Mouse (Mus musculus) G1E (cell line): ENCODE measurements around the gene Prkcb. TPM values are rescaled to one million over a fixed set of nuclear protein-coding genes. Genes with fewer than 3 reads are reported as not detected.

Experiments
- ATAC-seq: 2 replicates; pipeline ENCODE4 v1.8.0; 2016; ENCODE audit warnings: mild to moderate bottlenecking; ENCODE audit not compliant: insufficient number of reproducible peaks, poor library complexity, low FRiP score, severe bottlenecking; ENCODE audit errors: extremely low read depth
- DNase-seq: peaks from one replicate; pipeline ENCODE4 v3.0.0; 2012; ENCODE audit warnings: low spot score
- H3K27me3 ChIP-seq: 2 replicates; pipeline ENCODE4 v1.6.1; 2012; ENCODE audit warnings: mild to moderate bottlenecking, low read length, inconsistent platforms; ENCODE audit not compliant: insufficient read depth
- H3K36me3 ChIP-seq: replicated peaks from 2 replicates; pipeline ENCODE3; 2012; ENCODE audit warnings: mild to moderate bottlenecking, inconsistent platforms
- H3K4me1 ChIP-seq: 2 replicates; pipeline ENCODE4 v1.6.1; 2012; ENCODE audit warnings: low read depth, low read length, inconsistent platforms, mixed read lengths; ENCODE audit not compliant: insufficient read depth
- H3K4me3 ChIP-seq: 2 replicates; pipeline ENCODE4 v1.5.1; 2012; ENCODE audit warnings: low read depth, mild to moderate bottlenecking, inconsistent platforms, low read length, moderate library complexity, mixed read lengths
- H3K9me3 ChIP-seq: replicated peaks from 2 replicates; pipeline ENCODE4 v1.6.1; 2012; ENCODE audit warnings: inconsistent platforms
- CTCF ChIP-seq: IDR thresholded peaks from 2 replicates; pipeline ENCODE4 v1.5.1; 2012; ENCODE audit warnings: low read depth, low read length, inconsistent platforms, mixed read lengths
- GATA1 ChIP-seq: IDR thresholded peaks from 2 replicates; pipeline ENCODE4 v1.6.1; 2012; ENCODE audit warnings: borderline replicate concordance, low read length, inconsistent platforms, mixed read lengths
- GATA2 ChIP-seq: IDR thresholded peaks from 2 replicates; pipeline ENCODE4 v1.6.1; 2012; ENCODE audit warnings: low read depth, low read length, inconsistent platforms, borderline replicate concordance
- POLR2AphosphoS5 ChIP-seq: IDR thresholded peaks from 2 replicates; pipeline ENCODE4 v1.6.1; 2012; ENCODE audit warnings: low read depth, low read length, inconsistent platforms; ENCODE audit not compliant: insufficient replicate concordance
- TAL1 ChIP-seq: conservative IDR thresholded peaks from 2 replicates; pipeline ENCODE4 v1.6.1; 2012; ENCODE audit warnings: low read depth, low read length, inconsistent platforms, mixed read lengths
- polyA plus RNA-seq: library from polyadenylated mRNA; stranded (reverse); fragments of >175 nt; gene quantifications from 2 replicates; pipeline ENCODE4 v1.2.3, GENCODE M21; 2012
- total RNA-seq, 2 experiments: library from RNA; stranded (forward) in 1 of 2; stranded (reverse) in 1 of 2; fragments of 200-1000 nt in 1 of 2; fragments of >200 nt in 1 of 2; fragmentation: Nextera tagmentation in 1 of 2; gene quantifications; 2 replicates each; pipeline ENCODE4 v1.2.3; 2014 to 2017

Prkcb gene
- total and polyA plus RNA-seq, 3 experiments: 0.55 TPM; not detected in 2

GRCm38 (mm10) chr7:122381560-122381959 lies 93.0 kb downstream of the Prkcb start:
- no peaks in the 10 kb centered on the region for H3K4me1 ChIP-seq
- TF ChIP-seq POLR2AphosphoS5: no peak
- no peak for TF ChIP-seq GATA2
- TF ChIP-seq TAL1: no peak
- TF ChIP-seq CTCF: no peak
- TF ChIP-seq GATA1: no peak

GRCm38 (mm10) chr7:122383260-122383659 lies 94.7 kb downstream of the Prkcb start:
- no peak for ATAC-seq
- Histone ChIP-seq H3K27me3 (no peaks in the 10 kb centered on the region), H3K36me3 (no peaks in the 10 kb centered on the region), H3K9me3 (peaks cover 64% of the 10 kb centered on the region), H3K4me3 (no peak overlapping the region), H3K4me1 (no peaks in the 10 kb centered on the region)
- no peak for DNase-seq
- TF ChIP-seq TAL1: no peak
- no peak for TF ChIP-seq GATA1
- TF ChIP-seq CTCF: no peak
- no peak for TF ChIP-seq POLR2AphosphoS5
- TF ChIP-seq GATA2: no peak

More at GRCm38 (mm10) chr7:122381560-122381959, 93.0 kb downstream of the Prkcb start:
- H3K4me3 ChIP-seq: no peak overlapping the region
- ATAC-seq (no peak), DNase-seq (no peak)
- peaks cover 58% of the 10 kb centered on the region for H3K9me3 ChIP-seq
- H3K27me3 ChIP-seq: no peaks in the 10 kb centered on the region
- H3K36me3 ChIP-seq: no peaks in the 10 kb centered on the region

- no peak for DNase-seq
- no peak overlapping the region for H3K4me3 ChIP-seq
Measured at GRCm38 (mm10) chr7:122384891-122385290, 96.3 kb downstream of the Prkcb start.

GRCm38 (mm10) chr7:122386567-122386966 lies 98.0 kb downstream of the Prkcb start:
- H3K36me3 ChIP-seq: no peaks in the 10 kb centered on the region
- no peaks in the 10 kb centered on the region for H3K4me1 ChIP-seq
- H3K9me3 ChIP-seq: peaks cover 68% of the 10 kb centered on the region
- H3K4me3 ChIP-seq: no peak overlapping the region
- DNase-seq (no peak), ATAC-seq (no peak)
- H3K27me3 ChIP-seq: no peaks in the 10 kb centered on the region
- TF ChIP-seq TAL1: no peak
- no peak for TF ChIP-seq POLR2AphosphoS5
- no peak for TF ChIP-seq GATA1
- no peak for TF ChIP-seq GATA2
- no peak for TF ChIP-seq CTCF

More at GRCm38 (mm10) chr7:122384891-122385290, 96.3 kb downstream of the Prkcb start:
- Histone ChIP-seq H3K9me3 (peaks cover 66% of the 10 kb centered on the region), H3K36me3 (no peaks in the 10 kb centered on the region), H3K4me1 (no peaks in the 10 kb centered on the region), H3K27me3 (no peaks in the 10 kb centered on the region)
- TF ChIP-seq GATA2: no peak
- no peak for TF ChIP-seq POLR2AphosphoS5
- TF ChIP-seq GATA1: no peak
- TF ChIP-seq TAL1: no peak
- TF ChIP-seq CTCF: no peak
- no peak for ATAC-seq

GRCm38 (mm10) chr7:122387896-122388295 lies 99.3 kb downstream of the Prkcb start:
- H3K27me3 ChIP-seq: no peaks in the 10 kb centered on the region
- no peak overlapping the region for H3K4me3 ChIP-seq
- no peak for TF ChIP-seq TAL1
- no peak for TF ChIP-seq CTCF
- TF ChIP-seq POLR2AphosphoS5: no peak
- TF ChIP-seq GATA2: no peak
- no peak for TF ChIP-seq GATA1
- H3K4me1 ChIP-seq: no peaks in the 10 kb centered on the region
- H3K36me3 ChIP-seq: no peaks in the 10 kb centered on the region
- ATAC-seq (no peak), DNase-seq (no peak)
- peaks cover 70% of the 10 kb centered on the region for H3K9me3 ChIP-seq

GRCm38 (mm10) chr7:122388858-122389257 lies 100.3 kb downstream of the Prkcb start:
- TF ChIP-seq TAL1: no peak
- TF ChIP-seq GATA2: no peak
- TF ChIP-seq POLR2AphosphoS5: no peak
- no peak for TF ChIP-seq GATA1
- no peak for TF ChIP-seq CTCF
- DNase-seq (no peak), ATAC-seq (no peak)
- Histone ChIP-seq H3K9me3 (peaks cover 68% of the 10 kb centered on the region), H3K4me1 (no peaks in the 10 kb centered on the region), H3K36me3 (no peaks in the 10 kb centered on the region), H3K4me3 (no peak overlapping the region), H3K27me3 (no peaks in the 10 kb centered on the region)

- no peaks in the 10 kb centered on the region for H3K36me3 ChIP-seq
- H3K27me3 ChIP-seq: no peaks in the 10 kb centered on the region
- DNase-seq (no peak), ATAC-seq (no peak)
- TF ChIP-seq POLR2AphosphoS5: no peak
- no peak for TF ChIP-seq TAL1
- TF ChIP-seq CTCF: no peak
- TF ChIP-seq GATA1: no peak
- TF ChIP-seq GATA2: no peak
- no peaks in the 10 kb centered on the region for H3K4me1 ChIP-seq
- H3K9me3 ChIP-seq: peaks cover 62% of the 10 kb centered on the region
- peak overlapping the region; percentile 4; the same call in 1 of the 2 replicates for H3K4me3 ChIP-seq
Measured at GRCm38 (mm10) chr7:122389633-122390032, 101.1 kb downstream of the Prkcb start.
